Mouse (Mus musculus): ENCODE measurements at regions not wholly inside any gene's neighbourhood (a gene's known extent, or its start where the extent isn't known, plus 50 kb on each side); places are given as distances from the start of the nearest gene placed in this dataset.

DNA sequence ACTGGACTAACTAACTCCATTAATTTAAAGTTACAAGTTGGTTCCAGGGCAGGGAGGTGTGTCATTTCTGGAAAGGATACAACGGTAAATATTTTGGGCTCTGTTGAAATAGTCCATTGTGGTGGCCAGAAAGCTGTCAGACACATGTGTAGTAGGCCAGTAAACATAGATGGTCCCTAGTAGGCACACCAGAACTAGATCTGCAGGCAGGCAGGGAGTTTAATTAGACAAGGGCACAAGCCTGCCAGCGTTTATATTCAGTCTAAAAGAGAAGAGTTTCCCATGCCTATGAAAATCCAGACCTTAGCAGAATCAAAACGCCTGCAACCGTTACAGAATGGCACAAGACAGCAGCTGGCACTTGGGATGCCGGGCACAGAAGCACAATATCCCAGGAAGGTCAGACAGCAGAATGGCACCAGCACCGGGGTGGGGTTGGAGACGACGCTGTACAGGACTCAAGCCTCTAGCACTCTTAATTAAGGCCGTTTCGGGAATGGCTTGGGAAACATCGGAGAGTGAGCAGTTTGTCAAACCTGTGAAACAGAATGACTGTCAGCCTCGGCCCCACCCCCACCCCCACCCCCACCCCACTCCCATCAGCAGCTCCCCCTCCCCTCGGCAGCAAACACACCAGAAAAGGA, 156.4 kb downstream of the Psat1 start:
- Histone ChIP-seq H3K4me1 (ENCODE audit: control insufficient read depth, insufficient read depth, low read length) (peaks cover 6% of the 10 kb centered on the region; the same call in 1 of the 2 replicates), H3K27ac (ENCODE audit: low read length) (no peak overlapping the region), H3K36me3 (ENCODE audit: control insufficient read depth, insufficient read depth, low read length) (no peaks in the 10 kb centered on the region), H3K4me2 (replicated peaks; ENCODE audit: low read depth, low read length) (peak overlapping the region; percentile 32), H3K4me3 (ENCODE audit: low read depth, low read length) (no peak overlapping the region), H3K9ac (replicated peaks; ENCODE audit: low read depth, low read length) (no peak overlapping the region), H3K9me3 (ENCODE audit: control insufficient read depth, low read depth, low read length) (no peaks in the 10 kb centered on the region), H3K27me3 (ENCODE audit: control insufficient read depth, insufficient read depth, low read length) (no peaks in the 10 kb centered on the region)
- 16% methylated on average over 13 of the region's 13 CpGs for WGBS
- no peak for ATAC-seq (ENCODE audit: insufficient number of reproducible peaks, insufficient read depth, low FRiP score, low read depth)

DNA sequence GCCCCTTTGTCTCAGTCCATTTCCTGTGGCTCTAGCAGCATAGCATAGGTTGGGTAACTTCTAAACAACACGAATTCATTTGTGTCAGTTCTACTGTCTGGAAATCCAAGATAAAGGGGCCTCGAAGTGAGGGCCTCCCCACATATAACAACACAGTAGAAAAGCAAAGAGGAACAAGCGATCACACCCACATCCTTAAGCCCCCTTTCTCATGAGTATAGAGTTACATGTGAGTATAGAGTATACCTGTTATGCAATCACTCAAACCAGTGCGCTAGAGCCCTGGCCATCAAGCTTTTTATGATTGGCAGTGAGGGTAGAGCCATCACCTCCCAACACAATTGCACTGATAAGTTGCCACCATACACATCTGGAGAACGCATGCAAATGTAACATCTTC, 157.4 kb downstream of the Psat1 start:
- Histone ChIP-seq H3K4me3 (ENCODE audit: low read depth, low read length) (no peak overlapping the region), H3K4me1 (ENCODE audit: control insufficient read depth, insufficient read depth, low read length) (peaks cover 6% of the 10 kb centered on the region; the same call in 1 of the 2 replicates), H3K9ac (replicated peaks; ENCODE audit: low read depth, low read length) (no peak overlapping the region), H3K27ac (ENCODE audit: low read length) (no peak overlapping the region), H3K27me3 (ENCODE audit: control insufficient read depth, insufficient read depth, low read length) (no peaks in the 10 kb centered on the region), H3K4me2 (replicated peaks; ENCODE audit: low read depth, low read length) (no peak overlapping the region), H3K9me3 (ENCODE audit: control insufficient read depth, low read depth, low read length) (no peaks in the 10 kb centered on the region), H3K36me3 (ENCODE audit: control insufficient read depth, insufficient read depth, low read length) (no peaks in the 10 kb centered on the region)
- 51% methylated on average over 5 of the region's 5 CpGs for WGBS
- no peak for ATAC-seq (ENCODE audit: insufficient number of reproducible peaks, insufficient read depth, low FRiP score, low read depth)

- Histone ChIP-seq H3K4me1 (ENCODE audit: control insufficient read depth, insufficient read depth, low read length) (no peaks in the 10 kb centered on the region), H3K4me2 (replicated peaks; ENCODE audit: low read depth, low read length) (no peak overlapping the region), H3K9me3 (ENCODE audit: control insufficient read depth, low read depth, low read length) (no peaks in the 10 kb centered on the region), H3K4me3 (ENCODE audit: low read depth, low read length) (no peak overlapping the region), H3K36me3 (ENCODE audit: control insufficient read depth, insufficient read depth, low read length) (no peaks in the 10 kb centered on the region), H3K27me3 (ENCODE audit: control insufficient read depth, insufficient read depth, low read length) (no peaks in the 10 kb centered on the region), H3K9ac (replicated peaks; ENCODE audit: low read depth, low read length) (no peak overlapping the region), H3K27ac (ENCODE audit: low read length) (no peak overlapping the region)
- ATAC-seq (ENCODE audit: insufficient number of reproducible peaks, insufficient read depth, low FRiP score, low read depth) = no peak
- 59% methylated on average over 4 of the region's 4 CpGs for WGBS
Measured at GRCm38 (mm10) chr19:15784644-15785043, 162.5 kb downstream of the Psat1 start.

DNA sequence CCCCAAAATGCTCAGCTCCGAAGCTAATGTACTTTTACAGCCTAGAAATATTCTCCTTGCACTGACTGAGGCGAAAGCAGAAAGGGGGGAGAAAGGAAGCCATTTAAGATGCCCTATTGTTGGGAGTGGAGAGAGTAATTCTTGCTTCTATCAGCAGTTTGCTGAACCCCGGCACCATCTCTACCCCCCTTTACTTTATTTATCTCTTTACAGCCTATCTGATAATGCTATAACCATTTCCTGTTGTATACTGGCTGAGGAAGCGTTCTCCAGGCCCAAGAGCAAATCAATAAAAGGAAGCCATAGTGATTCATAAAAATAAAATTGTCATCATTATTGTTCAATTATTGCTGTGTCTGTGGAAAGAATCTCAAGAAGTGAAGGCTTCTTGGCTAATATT, 177.5 kb downstream of the Psat1 start:
- no peaks in the 10 kb centered on the region for H3K9me3 ChIP-seq (ENCODE audit: control insufficient read depth, low read depth, low read length)
- 50% methylated on average over 4 of the region's 4 CpGs for WGBS
- H3K4me3 ChIP-seq (ENCODE audit: low read depth, low read length) = no peak overlapping the region
- H3K4me2 ChIP-seq (replicated peaks; ENCODE audit: low read depth, low read length) = no peak overlapping the region
- no peak overlapping the region for H3K27ac ChIP-seq (ENCODE audit: low read length)
- H3K27me3 ChIP-seq (ENCODE audit: control insufficient read depth, insufficient read depth, low read length) = no peaks in the 10 kb centered on the region
- H3K9ac ChIP-seq (replicated peaks; ENCODE audit: low read depth, low read length) = no peak overlapping the region
- H3K36me3 ChIP-seq (ENCODE audit: control insufficient read depth, insufficient read depth, low read length) = no peaks in the 10 kb centered on the region
- no peak for ATAC-seq (ENCODE audit: insufficient number of reproducible peaks, insufficient read depth, low FRiP score, low read depth)
- 0 out of 2 replicates have a peak, but pooled peaks cover 3% of the 10 kb centered on the region for H3K4me1 ChIP-seq (ENCODE audit: control insufficient read depth, insufficient read depth, low read length)

DNA sequence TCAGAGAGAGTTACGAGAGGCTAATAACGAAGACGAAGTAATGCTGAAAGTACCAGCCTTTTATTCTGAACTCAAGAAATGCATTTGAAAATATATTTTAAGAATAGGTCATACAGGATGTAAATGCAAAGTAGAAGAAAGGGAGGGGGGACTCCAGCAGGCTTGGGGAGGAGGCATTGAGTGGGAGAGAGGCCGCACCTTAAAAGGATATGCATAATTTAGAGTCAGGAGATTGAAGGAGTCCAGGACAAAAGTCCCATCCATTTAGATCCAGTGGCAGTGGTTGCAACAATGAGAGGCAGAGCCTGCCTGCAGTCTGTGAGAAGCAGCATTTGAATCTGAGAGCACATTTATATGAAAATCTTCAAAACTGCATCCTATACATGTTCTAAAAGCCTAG, 186.1 kb downstream of the Psat1 start:
- Histone ChIP-seq H3K4me2 (replicated peaks; ENCODE audit: low read depth, low read length) (no peak overlapping the region), H3K36me3 (ENCODE audit: control insufficient read depth, insufficient read depth, low read length) (no peaks in the 10 kb centered on the region), H3K9me3 (ENCODE audit: control insufficient read depth, low read depth, low read length) (no peaks in the 10 kb centered on the region), H3K4me3 (ENCODE audit: low read depth, low read length) (no peak overlapping the region), H3K4me1 (ENCODE audit: control insufficient read depth, insufficient read depth, low read length) (no peaks in the 10 kb centered on the region), H3K9ac (replicated peaks; ENCODE audit: low read depth, low read length) (no peak overlapping the region), H3K27ac (ENCODE audit: low read length) (no peak overlapping the region), H3K27me3 (ENCODE audit: control insufficient read depth, insufficient read depth, low read length) (no peaks in the 10 kb centered on the region)
- 85% methylated on average over 4 of the region's 4 CpGs for WGBS
- ATAC-seq (ENCODE audit: insufficient number of reproducible peaks, insufficient read depth, low FRiP score, low read depth) = no peak

DNA sequence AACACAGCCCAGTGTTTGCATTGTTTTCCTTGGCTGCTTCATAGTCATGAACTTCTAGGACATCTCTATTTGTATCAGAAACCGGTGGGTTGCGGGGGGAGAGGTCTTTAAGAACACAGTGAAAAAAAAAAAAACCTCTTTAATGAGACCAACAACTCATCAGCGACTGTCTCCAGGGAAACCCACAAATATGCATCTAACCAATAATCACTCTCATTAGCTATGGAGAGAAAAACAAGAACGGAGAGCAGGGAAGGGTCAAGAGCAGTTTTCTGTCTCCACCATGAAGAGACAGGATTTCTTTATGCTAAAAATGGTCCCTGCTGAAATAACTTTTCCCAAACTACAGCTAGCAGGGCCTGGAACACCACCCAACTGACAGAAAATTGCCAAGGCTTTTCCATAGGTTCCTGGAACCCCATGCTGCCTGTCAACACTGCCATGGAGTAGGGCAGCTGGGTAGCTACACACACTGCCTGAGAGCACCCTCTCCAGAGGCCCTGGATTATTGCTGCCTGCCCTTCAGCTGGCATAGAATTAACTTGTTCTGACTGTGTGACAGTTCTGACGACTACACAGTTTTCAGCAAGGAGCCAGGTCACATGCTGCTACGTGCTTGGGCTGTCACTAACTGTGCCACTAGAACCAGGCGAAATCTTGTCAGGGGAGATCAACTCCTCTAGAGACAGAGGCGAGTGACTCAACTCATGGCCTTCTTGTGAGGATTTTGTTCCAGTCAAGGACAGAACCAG, 201.9 kb downstream of the Psat1 start:
- no peak overlapping the region for H3K9ac ChIP-seq (replicated peaks; ENCODE audit: low read depth, low read length)
- H3K4me2 ChIP-seq (replicated peaks; ENCODE audit: low read depth, low read length) = no peak overlapping the region
- 76% methylated on average over 8 of the region's 8 CpGs for WGBS
- H3K27me3 ChIP-seq (ENCODE audit: control insufficient read depth, insufficient read depth, low read length) = no peaks in the 10 kb centered on the region
- H3K27ac ChIP-seq (ENCODE audit: low read length) = no peak overlapping the region
- no peak overlapping the region for H3K4me3 ChIP-seq (ENCODE audit: low read depth, low read length)
- H3K9me3 ChIP-seq (ENCODE audit: control insufficient read depth, low read depth, low read length) = no peaks in the 10 kb centered on the region
- no peaks in the 10 kb centered on the region for H3K4me1 ChIP-seq (ENCODE audit: control insufficient read depth, insufficient read depth, low read length)
- no peaks in the 10 kb centered on the region for H3K36me3 ChIP-seq (ENCODE audit: control insufficient read depth, insufficient read depth, low read length)
- no peak for ATAC-seq (ENCODE audit: insufficient number of reproducible peaks, insufficient read depth, low FRiP score, low read depth)

DNA sequence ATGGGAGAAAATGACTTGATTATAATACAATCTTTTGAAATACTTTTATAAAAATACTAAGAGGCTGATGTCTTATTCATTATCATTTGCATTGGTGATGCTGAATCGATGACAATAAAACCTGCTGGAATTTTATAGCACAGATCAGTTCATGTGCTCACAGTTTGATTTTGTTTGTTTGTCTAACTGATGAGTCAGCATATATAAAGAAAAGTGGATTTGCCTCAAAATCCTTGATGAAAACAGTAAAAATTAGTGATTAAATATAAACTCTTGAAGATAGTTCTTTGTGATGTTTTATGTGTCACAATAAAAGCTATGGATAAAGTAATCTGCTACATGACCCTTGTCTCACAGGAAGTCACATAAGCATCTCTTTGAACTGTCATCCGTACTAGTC, 210.9 kb downstream of the Psat1 start:
- Histone ChIP-seq H3K4me2 (replicated peaks; ENCODE audit: low read depth, low read length) (no peak overlapping the region), H3K36me3 (ENCODE audit: control insufficient read depth, insufficient read depth, low read length) (no peaks in the 10 kb centered on the region), H3K27me3 (ENCODE audit: control insufficient read depth, insufficient read depth, low read length) (no peaks in the 10 kb centered on the region), H3K9ac (replicated peaks; ENCODE audit: low read depth, low read length) (no peak overlapping the region), H3K4me3 (ENCODE audit: low read depth, low read length) (no peak overlapping the region), H3K9me3 (ENCODE audit: control insufficient read depth, low read depth, low read length) (no peaks in the 10 kb centered on the region), H3K27ac (ENCODE audit: low read length) (no peak overlapping the region), H3K4me1 (ENCODE audit: control insufficient read depth, insufficient read depth, low read length) (no peaks in the 10 kb centered on the region)
- ATAC-seq (ENCODE audit: insufficient number of reproducible peaks, insufficient read depth, low FRiP score, low read depth) = no peak
- WGBS = 75% methylated on average over 2 of the region's 2 CpGs

DNA sequence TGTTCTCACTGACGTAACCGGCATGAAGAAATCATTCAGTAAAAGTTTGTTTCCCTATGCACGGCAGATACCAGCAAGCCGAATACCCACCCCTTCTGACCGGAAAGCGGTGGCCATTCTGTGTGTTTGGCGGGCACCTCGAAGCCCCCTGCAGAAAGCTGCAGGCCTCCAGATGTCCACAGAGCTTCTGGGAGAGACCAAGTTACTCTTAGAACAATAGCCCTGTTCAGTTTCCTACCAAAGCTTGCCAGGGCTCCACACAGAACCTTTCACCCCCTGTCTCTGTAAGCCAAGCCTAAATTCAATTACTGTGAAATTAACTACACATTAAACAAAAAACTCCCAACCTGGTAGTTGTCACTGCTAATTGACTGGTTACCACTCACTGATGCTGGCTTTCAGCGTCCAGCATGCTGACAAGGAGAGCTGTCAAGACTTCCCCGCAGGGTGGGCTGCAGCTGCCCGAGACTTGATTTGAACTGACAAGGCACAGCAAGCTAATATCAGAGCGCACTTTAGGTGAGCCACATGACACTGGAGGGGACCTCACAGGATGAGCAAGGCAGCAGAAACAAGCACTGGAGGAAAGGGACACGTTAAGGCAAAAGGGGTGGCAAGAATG, 220.2 kb downstream of the Psat1 start:
- H3K27ac ChIP-seq (ENCODE audit: low read length) = no peak overlapping the region
- no peaks in the 10 kb centered on the region for H3K9me3 ChIP-seq (ENCODE audit: control insufficient read depth, low read depth, low read length)
- no peak overlapping the region for H3K4me2 ChIP-seq (replicated peaks; ENCODE audit: low read depth, low read length)
- no peaks in the 10 kb centered on the region for H3K27me3 ChIP-seq (ENCODE audit: control insufficient read depth, insufficient read depth, low read length)
- 66% methylated on average over 13 of the region's 13 CpGs for WGBS
- H3K4me3 ChIP-seq (ENCODE audit: low read depth, low read length) = no peak overlapping the region
- no peaks in the 10 kb centered on the region for H3K36me3 ChIP-seq (ENCODE audit: control insufficient read depth, insufficient read depth, low read length)
- H3K9ac ChIP-seq (replicated peaks; ENCODE audit: low read depth, low read length) = no peak overlapping the region
- no peaks in the 10 kb centered on the region for H3K4me1 ChIP-seq (ENCODE audit: control insufficient read depth, insufficient read depth, low read length)
- no peak for ATAC-seq (ENCODE audit: insufficient number of reproducible peaks, insufficient read depth, low FRiP score, low read depth)
